Mouse (Mus musculus) MEL (cell line): ENCODE measurements around the gene Dnajc30.
"Not testable (repeated sequence)": the region's sequence is repeated elsewhere in the genome, so short reads cannot be mapped to it uniquely, and the experiment has no call there.

Experiments
- CTCF ChIP-seq, 3 experiments: IDR thresholded peaks in 2 of 3; conservative IDR thresholded peaks in 1 of 3; 2 replicates each; pipeline ENCODE4 v1.5.1; 2011 to 2012; ENCODE audit warnings: low read length in 3 of 3, low read depth in 2 of 3, mild to moderate bottlenecking in 2 of 3, improper control_type of control experiment in 1 of 3, inconsistent platforms in 1 of 3, mixed read lengths in 1 of 3, moderate library complexity in 1 of 3; ENCODE audit not compliant: control insufficient read depth in 1 of 3, insufficient read depth in 1 of 3, poor library complexity in 1 of 3, severe bottlenecking in 1 of 3
- E2F4 ChIP-seq: IDR thresholded peaks from 2 replicates; pipeline ENCODE4 v1.6.1; 2011; ENCODE audit warnings: low read depth, low read length, improper control_type of control experiment, borderline replicate concordance
- ELF1 ChIP-seq: IDR thresholded peaks from 2 replicates; pipeline ENCODE4 v1.6.1; 2014; ENCODE audit warnings: low read depth, mild to moderate bottlenecking, inconsistent platforms, low read length, improper control_type of control experiment, moderate library complexity
- GATA1 ChIP-seq: IDR thresholded peaks from 2 replicates; pipeline ENCODE4 v1.6.1; 2011; ENCODE audit warnings: low read depth, low read length, improper control_type of control experiment
- MAZ ChIP-seq: IDR thresholded peaks from 2 replicates; pipeline ENCODE4 v1.6.1; 2012; ENCODE audit warnings: low read depth, mild to moderate bottlenecking, inconsistent platforms, low read length, improper control_type of control experiment
- POLR2A ChIP-seq, 2 experiments: IDR thresholded peaks; 2 replicates each; pipeline ENCODE4 v1.6.1; 2011 to 2012; ENCODE audit warnings: low read length in 2 of 2, mild to moderate bottlenecking in 2 of 2, control low read depth in 1 of 2, improper control_type of control experiment in 1 of 2, low read depth in 1 of 2, moderate library complexity in 1 of 2; ENCODE audit not compliant: control insufficient read depth in 1 of 2, insufficient read depth in 1 of 2, poor library complexity in 1 of 2
- POLR2AphosphoS2 ChIP-seq: IDR thresholded peaks from 2 replicates; pipeline ENCODE4 v1.6.1; 2011; ENCODE audit warnings: low read length, improper control_type of control experiment
- SIN3A ChIP-seq: IDR thresholded peaks from 2 replicates; pipeline ENCODE4 v1.6.1; 2012; ENCODE audit warnings: low read length, improper control_type of control experiment, inconsistent platforms
- SMC3 ChIP-seq: IDR thresholded peaks from 2 replicates; pipeline ENCODE4 v1.6.1; 2011; ENCODE audit warnings: low read depth, low read length, improper control_type of control experiment
- TAL1 ChIP-seq: IDR thresholded peaks from 2 replicates; pipeline ENCODE4 v1.6.1; 2012; ENCODE audit warnings: mild to moderate bottlenecking, inconsistent platforms, low read length, moderate library complexity, mixed read lengths
- ZC3H11A ChIP-seq: IDR thresholded peaks from 2 replicates; pipeline ENCODE4 v1.6.1; 2012; ENCODE audit warnings: low read depth, mild to moderate bottlenecking, inconsistent platforms, low read length, improper control_type of control experiment
- ZNF384 ChIP-seq: IDR thresholded peaks from 2 replicates; pipeline ENCODE4 v1.6.1; 2012; ENCODE audit warnings: low read depth, mild to moderate bottlenecking, inconsistent platforms, low read length, improper control_type of control experiment

- not testable (repeated sequence) for TF ChIP-seq POLR2A (IDR thresholded peaks at IDR 0.05; ENCODE audit: control insufficient read depth in 1 of 2, insufficient read depth in 1 of 2, low read depth in 1 of 2, low read length in 2 of 2, poor library complexity in 1 of 2); ZNF384; ZC3H11A; CTCF (IDR thresholded peaks at IDR 0.05 in 2 of 3, conservative IDR thresholded peaks at IDR 0.05 in 1 of 3; ENCODE audit: control insufficient read depth in 1 of 3, insufficient read depth in 1 of 3, low read depth in 2 of 3, low read length in 3 of 3, poor library complexity in 1 of 3, severe bottlenecking in 1 of 3); SIN3A; TAL1; GATA1; ELF1; SMC3; MAZ; E2F4; POLR2AphosphoS2
Observed at GRCm38 (mm10) chr5:135064909-135065446, 976 bp downstream of the Dnajc30 start, which contains the start of gene Bud23.
